In genomic region chr13:23510127-23510526, GRCm38 (mm10) we compare ENCODE assay signal across 32 mouse cellular contexts. TPM values are rescaled to one million over a fixed set of nuclear protein-coding genes. Genes with fewer than 3 reads are reported as not detected.
DNase-seq lines count a peak whose midpoint lies in the region; ATAC-seq and TF ChIP-seq lines count a peak whose summit lies in the region.
"Had no signal": no experiment of that assay in that cellular context is flagged by ENCODE, and none has a peak within 500 bp of the region (broad histone marks: within the 10 kb centered on the region; RNA-seq: fewer than 3 reads in every experiment).

No protein-coding gene starts in this region.

- 39% methylated on average over 1 of the region's 1 CpGs for WGBS in kidney, postnatal 0 days
- WGBS in intestine, postnatal 0 days, result 32% methylated on average over 1 of the region's 1 CpGs
- WGBS in limb, embryonic 10.5 days, result 37% methylated on average over 1 of the region's 1 CpGs

- no peaks in the 10 kb centered on the region for H3K27me3 ChIP-seq in kidney, postnatal 0 days (ENCODE audit: insufficient read depth, low read length)
- no peaks in the 10 kb centered on the region for H3K27me3 ChIP-seq in CH12.LX (replicated peaks)
- H3K27me3 ChIP-seq in intestine, postnatal 0 days (replicated peaks; ENCODE audit: control insufficient read depth, insufficient read depth, low read length), result no peaks in the 10 kb centered on the region
- H3K27me3 ChIP-seq in limb, embryonic 10.5 days (ENCODE audit: low read depth, poor library complexity, severe bottlenecking), result no peaks in the 10 kb centered on the region
- H3K27me3 ChIP-seq: forebrain, embryonic 13.5 days; limb, embryonic 15.5 days; liver, embryonic 15.5 days; lung, embryonic 15.5 days had no signal

- H3K27ac ChIP-seq in kidney, postnatal 0 days, result no peak overlapping the region
- no peak overlapping the region for H3K27ac ChIP-seq in CH12.LX (ENCODE audit: insufficient read depth, low read depth)
- H3K27ac ChIP-seq in intestine, postnatal 0 days (ENCODE audit: low read depth, low read length), result no peak overlapping the region
- no peak overlapping the region for H3K27ac ChIP-seq in limb, embryonic 10.5 days
- H3K27ac ChIP-seq: forebrain, embryonic 13.5 days; hindbrain, embryonic 10.5 days; hindbrain, embryonic 15.5 days; layer of hippocampus, adult 2 months; limb, embryonic 15.5 days; liver, embryonic 15.5 days; lung, embryonic 15.5 days; neural tube, embryonic 15.5 days had no signal

- TF ChIP-seq CTCF in kidney, postnatal 0 days (IDR thresholded peaks at IDR 0.05; ENCODE audit: low read depth), result no peak
- TF ChIP-seq CTCF in CH12.LX (conservative IDR thresholded peaks at IDR 0.05 in 1 of 2, IDR thresholded peaks at IDR 0.05 in 1 of 2; ENCODE audit: low read depth in 2 of 2, low read length in 2 of 2), result no peak
- no peak for TF ChIP-seq CTCF in intestine, postnatal 0 days (IDR thresholded peaks at IDR 0.05; ENCODE audit: low read depth)

- dilution Hi-C loops in CH12.LX (cut with MboI; ENCODE audit: extremely low pct_ligation_motif_present, extremely low pct_unique_long_range_greater_than_20kb, low sequenced_read_pairs), result no loop called here

- H3K79me2 ChIP-seq in CH12.LX (replicated peaks; ENCODE audit: control insufficient read depth, extremely low read depth, insufficient read depth, poor library complexity, severe bottlenecking), result no peaks in the 10 kb centered on the region

- no peak for TF ChIP-seq RAD21 in CH12.LX (IDR thresholded peaks at IDR 0.05; ENCODE audit: low read depth, low read length)

- no peak overlapping the region for H3K4me3 ChIP-seq in kidney, postnatal 0 days (replicated peaks; ENCODE audit: low read depth, low read length)
- peak overlapping the region in 1 of 3 experiments; percentile 3 for H3K4me3 ChIP-seq in CH12.LX (replicated peaks in 1 of 3; ENCODE audit: low read depth in 2 of 3, low read length in 2 of 3, poor library complexity in 1 of 3)
- H3K4me3 ChIP-seq in intestine, postnatal 0 days (ENCODE audit: low read depth, low read length), result no peak overlapping the region
- H3K4me3 ChIP-seq in limb, embryonic 10.5 days, result no peak overlapping the region
- H3K4me3 ChIP-seq: forebrain, embryonic 13.5 days; hindbrain, embryonic 10.5 days; hindbrain, embryonic 15.5 days; layer of hippocampus, adult 2 months; limb, embryonic 15.5 days; liver, embryonic 15.5 days; lung, embryonic 15.5 days; neural tube, embryonic 15.5 days had no signal

- peak; percentile 49 for DNase-seq in kidney, postnatal 0 days (ENCODE audit: low spot score)
- no peak for DNase-seq in kidney, postnatal 14 days
- no peak for DNase-seq in CH12.LX (ENCODE audit: extremely low read depth)
- DNase-seq in ZHBTc4 (ENCODE audit: low read depth, low spot score), result peak; percentile 51
- DNase-seq in limb, embryonic 10.5 days (ENCODE audit: low spot score), result no peak
- DNase-seq in kidney, adult 9 months, result no peak
- DNase-seq: adrenal gland, postnatal 14 days; cerebellum, adult 11 months; cerebellum, adult 9-10 months; cerebellum, postnatal 36 days; gastrocnemius, postnatal 14 days; heart, adult 18-20 months; kidney, postnatal 36 days; left cerebral cortex, postnatal 4 days; retina, postnatal 1 day; right cerebral cortex, postnatal 14 days; thymus, postnatal 14 days had no signal

- H3K4me2 ChIP-seq in kidney, postnatal 0 days (ENCODE audit: low read length), result no peak overlapping the region
- H3K4me2 ChIP-seq in CH12.LX (ENCODE audit: insufficient read depth, low read depth, poor library complexity, severe bottlenecking), result peak overlapping the region; percentile 23
- peak overlapping the region; percentile 32 for H3K4me2 ChIP-seq in intestine, postnatal 0 days (replicated peaks; ENCODE audit: low read depth)
- H3K4me2 ChIP-seq: forebrain, embryonic 13.5 days; heart, embryonic 11.5 days; hindbrain, embryonic 15.5 days; limb, embryonic 15.5 days; liver, embryonic 15.5 days; lung, embryonic 15.5 days; midbrain, embryonic 11.5 days; neural tube, embryonic 15.5 days had no signal

- in situ Hi-C loops in CH12.LX (cut with MboI; ENCODE audit: low pct_ligation_motif_present, low pct_unique_long_range_greater_than_20kb, low sequenced_read_pairs), result loop anchor here (25.0 kb wide), 1 partner anchor 1573 kb away; the partner anchor contains the start of gene Zfp184

- no peaks in the 10 kb centered on the region for H3K9me3 ChIP-seq in kidney, postnatal 0 days (replicated peaks; ENCODE audit: low read length)
- no peaks in the 10 kb centered on the region for H3K9me3 ChIP-seq in CH12.LX (replicated peaks; ENCODE audit: low read length)
- no peaks in the 10 kb centered on the region for H3K9me3 ChIP-seq in intestine, postnatal 0 days (ENCODE audit: control insufficient read depth)
- H3K9me3 ChIP-seq in limb, embryonic 10.5 days (replicated peaks), result no peaks in the 10 kb centered on the region
- H3K9me3 ChIP-seq: forebrain, embryonic 13.5 days; G1E; hindbrain, embryonic 10.5 days; hindbrain, embryonic 15.5 days; limb, embryonic 15.5 days; liver, embryonic 15.5 days; lung, embryonic 15.5 days; neural tube, embryonic 15.5 days had no signal

- no peak for TF ChIP-seq POLR2A in CH12.LX (IDR thresholded peaks at IDR 0.05; ENCODE audit: low read depth, low read length)

- no peaks in the 10 kb centered on the region for H3K4me1 ChIP-seq in kidney, postnatal 0 days (replicated peaks; ENCODE audit: insufficient read depth, low read length)
- peaks cover 9 to 37% of the 10 kb centered on the region in 2 experiments; a peak in 3 of 4 replicates for H3K4me1 ChIP-seq in CH12.LX (ENCODE audit: control insufficient read depth in 1 of 2, insufficient read depth in 2 of 2)
- H3K4me1 ChIP-seq in intestine, postnatal 0 days (replicated peaks; ENCODE audit: control insufficient read depth, insufficient read depth, low read length), result 0 out of 2 replicates have a peak, but pooled peaks cover 5% of the 10 kb centered on the region
- H3K4me1 ChIP-seq in limb, embryonic 10.5 days, result peaks cover 37% of the 10 kb centered on the region

- no peaks in the 10 kb centered on the region for H3K36me3 ChIP-seq in kidney, postnatal 0 days (ENCODE audit: insufficient read depth, low read length)
- H3K36me3 ChIP-seq in CH12.LX (replicated peaks in 1 of 2; ENCODE audit: control insufficient read depth in 1 of 2, insufficient read depth in 1 of 2, low read length in 1 of 2), result no peaks in the 10 kb centered on the region
- H3K36me3 ChIP-seq in intestine, postnatal 0 days (ENCODE audit: control insufficient read depth, insufficient read depth), result no peaks in the 10 kb centered on the region
- no peaks in the 10 kb centered on the region for H3K36me3 ChIP-seq in limb, embryonic 10.5 days
- H3K36me3 ChIP-seq: G1E; hindbrain, embryonic 10.5 days; hindbrain, embryonic 15.5 days; limb, embryonic 15.5 days; liver, embryonic 15.5 days; lung, embryonic 15.5 days; neural tube, embryonic 15.5 days had no signal

- no peak for ATAC-seq in kidney, postnatal 0 days (replicated peaks; ENCODE audit: low FRiP score, low read depth)
- peak; percentile 61; the same call in 1 of the 2 replicates for ATAC-seq in intestine, postnatal 0 days
- ATAC-seq: forebrain, embryonic 13.5 days; inflammation-experienced regulatory T-cells, adult 6 months; midbrain, embryonic 16.5 days had no signal

- no peak overlapping the region for H3K9ac ChIP-seq in kidney, postnatal 0 days (ENCODE audit: low read depth, low read length)
- no peak overlapping the region for H3K9ac ChIP-seq in CH12.LX (ENCODE audit: insufficient read depth, low read depth)
- H3K9ac ChIP-seq in intestine, postnatal 0 days (ENCODE audit: low read depth, low read length), result no peak overlapping the region
- H3K9ac ChIP-seq: forebrain, embryonic 13.5 days; hindbrain, embryonic 15.5 days; limb, embryonic 15.5 days; liver, embryonic 15.5 days; lung, embryonic 15.5 days; neural tube, embryonic 15.5 days had no signal

- no peak for TF ChIP-seq EP300 in CH12.LX (IDR thresholded peaks at IDR 0.05; ENCODE audit: low read length)

RNA-seq across cellular contexts. Expression of gene Hist1h4h, which starts 20.7 kb away (rescaled TPM):
- 7.6 and 8.3 TPM in 2 replicates for polyA plus RNA-seq in kidney, postnatal 0 days (2015; fragmentation: Nextera tagmentation; extraction: Ambion mirVana)
- total RNA-seq in CH12.LX (2012; rRNA removed), result 4,350 and 4,957 TPM in 2 replicates
- 14.0 and 19.4 TPM in 2 replicates for total RNA-seq in CH12.LX (2014; rRNA removed)
- polyA plus RNA-seq in CH12.LX (2012; ENCODE audit: insufficient read length, low read depth), result 3.4 and 5.5 TPM in 2 replicates
- polyA plus RNA-seq in intestine, postnatal 0 days (2015; fragmentation: Nextera tagmentation; extraction: Ambion mirVana), result 6.1 and 8.1 TPM in 2 replicates
- 2.4 and 4.5 TPM in 2 replicates for polyA plus RNA-seq in limb, embryonic 10.5 days (2016; fragmentation: Nextera tagmentation; extraction: Ambion mirVana)

RNA-seq across cellular contexts. Expression of gene Btn2a2, which starts 21.5 kb away (rescaled TPM):
- 0.13 and 0.28 TPM in 2 replicates for polyA plus RNA-seq in kidney, postnatal 0 days (2015; fragmentation: Nextera tagmentation; extraction: Ambion mirVana)
- total RNA-seq in CH12.LX (2012; rRNA removed) (1.1 and 1.3 TPM in 2 replicates), CH12.LX (2014; rRNA removed) (1.2 and 1.3 TPM in 2 replicates)
- polyA plus RNA-seq in CH12.LX (2012; ENCODE audit: insufficient read length, low read depth), result 2.1 and 2.8 TPM in 2 replicates
- polyA plus RNA-seq in intestine, postnatal 0 days (2015; fragmentation: Nextera tagmentation; extraction: Ambion mirVana), result not detected in 2 replicates
- polyA plus RNA-seq in limb, embryonic 10.5 days (2016; fragmentation: Nextera tagmentation; extraction: Ambion mirVana), result 0.99 and 1.9 TPM in 2 replicates
- total RNA-seq: adrenal gland, postnatal 14 days; gastrocnemius, postnatal 14 days; heart, adult 18-20 months; left cerebral cortex, postnatal 4 days; megakaryocyte, adult 5-6 weeks had no signal
- polyA plus RNA-seq: G1E; inflammation-experienced regulatory T-cells, adult 6 months; liver, embryonic 15.5 days; midbrain, embryonic 16.5 days had no signal

RNA-seq across cellular contexts. Expression of gene Hist1h2af, which starts 23.6 kb away (rescaled TPM):
- polyA plus RNA-seq in kidney, postnatal 0 days (2015; fragmentation: Nextera tagmentation; extraction: Ambion mirVana), result 3.3 and 4.9 TPM in 2 replicates
- total RNA-seq in CH12.LX (2012; rRNA removed), result 824 and 932 TPM in 2 replicates
- total RNA-seq in CH12.LX (2014; rRNA removed), result 45.2 and 57.1 TPM in 2 replicates
- 68.6 and 97.0 TPM in 2 replicates for polyA plus RNA-seq in CH12.LX (2012; ENCODE audit: insufficient read length, low read depth)
- 2.7 and 3.0 TPM in 2 replicates for polyA plus RNA-seq in intestine, postnatal 0 days (2015; fragmentation: Nextera tagmentation; extraction: Ambion mirVana)
- polyA plus RNA-seq in limb, embryonic 10.5 days (2016; fragmentation: Nextera tagmentation; extraction: Ambion mirVana), result 8.0 and 11.7 TPM in 2 replicates
- polyA plus RNA-seq: inflammation-experienced regulatory T-cells, adult 6 months; midbrain, embryonic 16.5 days had no signal

RNA-seq across cellular contexts. Expression of gene Hist1h3g, which starts 25.1 kb away (rescaled TPM):
- polyA plus RNA-seq in kidney, postnatal 0 days (2015; fragmentation: Nextera tagmentation; extraction: Ambion mirVana), result 3.9 and 4.0 TPM in 2 replicates
- total RNA-seq in CH12.LX (2012; rRNA removed) (608 and 749 TPM in 2 replicates), CH12.LX (2014; rRNA removed) (50.1 and 75.3 TPM in 2 replicates)
- polyA plus RNA-seq in CH12.LX (2012; ENCODE audit: insufficient read length, low read depth), result 3.4 and 3.6 TPM in 2 replicates
- polyA plus RNA-seq in intestine, postnatal 0 days (2015; fragmentation: Nextera tagmentation; extraction: Ambion mirVana), result 1.2 and 2.1 TPM in 2 replicates
- polyA plus RNA-seq in limb, embryonic 10.5 days (2016; fragmentation: Nextera tagmentation; extraction: Ambion mirVana), result 4.7 and 5.3 TPM in 2 replicates
- polyA plus RNA-seq: midbrain, embryonic 16.5 days had no signal

RNA-seq across cellular contexts. Expression of gene Hist1h2bh, which starts 33.1 kb away (rescaled TPM):
- 0.37 and 0.43 TPM in 2 replicates for polyA plus RNA-seq in kidney, postnatal 0 days (2015; fragmentation: Nextera tagmentation; extraction: Ambion mirVana)
- 261 and 290 TPM in 2 replicates for total RNA-seq in CH12.LX (2012; rRNA removed)
- 5.7 and 8.0 TPM in 2 replicates for total RNA-seq in CH12.LX (2014; rRNA removed)
- 0.56 and 0.77 TPM in 2 replicates for polyA plus RNA-seq in CH12.LX (2012; ENCODE audit: insufficient read length, low read depth)
- 0.18 and 0.23 TPM in 2 replicates for polyA plus RNA-seq in intestine, postnatal 0 days (2015; fragmentation: Nextera tagmentation; extraction: Ambion mirVana)
- 0.56 and 0.69 TPM in 2 replicates for polyA plus RNA-seq in limb, embryonic 10.5 days (2016; fragmentation: Nextera tagmentation; extraction: Ambion mirVana)
- polyA plus RNA-seq: midbrain, embryonic 16.5 days had no signal

Comparison
In these comparisons a context has a peak if more than half of its experiments do, and no peak if none do; other contexts are left out.
1. DNase-seq: peak in kidney, postnatal 0 days (single experiment) and ZHBTc4 (single experiment); none in kidney, postnatal 14 days (single experiment), CH12.LX (single experiment), limb, embryonic 10.5 days (single experiment) and kidney, adult 9 months (single experiment).